Mouse (Mus musculus) heart, embryonic 10.5 days (tissue): ENCODE results near the gene Fignl1. TPM values are rescaled to one million over a fixed set of nuclear protein-coding genes. Genes with fewer than 3 reads are reported as not detected.

ENCODE experiments used
- DNase-seq: peaks from one replicate; pipeline ENCODE4 v3.0.0-alpha.2; 2017; ENCODE audit warnings: low spot score
- H3K27ac ChIP-seq: fragments of 300-500 bp; sonication (generic); 2 replicates; pipeline ENCODE4 v1.5.1; 2016; ENCODE audit warnings: mild to moderate bottlenecking
- H3K27me3 ChIP-seq: fragments of 300-500 bp; sonication (generic); 2 replicates; pipeline ENCODE4 v1.6.1; 2016; ENCODE audit warnings: mild to moderate bottlenecking; ENCODE audit not compliant: poor library complexity, insufficient read depth, severe bottlenecking
- H3K36me3 ChIP-seq: fragments of 300-500 bp; sonication (generic); 2 replicates; pipeline ENCODE4 v1.6.1; 2016; ENCODE audit warnings: mild to moderate bottlenecking, moderate library complexity
- H3K4me1 ChIP-seq: fragments of 300-500 bp; sonication (generic); 2 replicates; pipeline ENCODE4 v1.6.1; 2016; ENCODE audit warnings: mild to moderate bottlenecking
- H3K4me3 ChIP-seq: fragments of 300-500 bp; sonication (generic); 2 replicates; pipeline ENCODE4 v1.5.1; 2016; ENCODE audit warnings: mild to moderate bottlenecking, moderate library complexity
- H3K9me3 ChIP-seq: fragments of 300-500 bp; sonication (generic); 2 replicates; pipeline ENCODE4 v1.6.1; 2016; ENCODE audit warnings: mild to moderate bottlenecking, moderate library complexity
- WGBS: fragments of 180-500 bp; shearing (Covaris S2); methylation state at CpG from one replicate; pipeline ENCODE4 v1.1.7; 2016; 5-methylcytosine and 5-hydroxymethylcytosine counted together
- polyA plus RNA-seq: library from polyadenylated mRNA; unstranded; fragments of >200 nt; fragmentation: Nextera tagmentation; extraction: Ambion mirVana; gene quantifications from 2 replicates; pipeline ENCODE4 v1.2.1, GENCODE M21; 2016

The Fignl1 gene
- polyA plus RNA-seq, 1 experiment from 2014 or later = 94.9 TPM

DNA sequence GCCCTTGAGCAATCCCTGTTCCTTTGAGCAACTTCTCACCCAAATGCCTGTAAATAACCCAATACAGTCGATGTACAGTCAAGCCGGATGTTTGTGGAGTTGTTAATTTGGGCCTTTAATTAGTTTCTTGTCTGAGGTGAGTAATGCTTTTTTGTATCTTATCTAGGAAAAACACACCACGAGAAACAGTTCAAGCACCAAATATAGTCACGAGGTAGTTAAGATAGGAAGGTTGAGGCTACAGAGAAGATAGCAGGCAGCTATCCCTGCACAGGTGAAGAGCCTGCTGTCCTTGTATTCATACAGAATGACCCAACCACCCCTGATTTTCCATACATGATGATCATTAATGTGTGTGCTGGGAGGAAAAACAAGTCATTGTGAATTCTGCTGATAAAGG, 32.8 kb upstream of the Fignl1 start:
- H3K27ac ChIP-seq = peak overlapping the region; percentile 98
- no peak overlapping the region for H3K4me3 ChIP-seq
- no peaks in the 10 kb centered on the region for H3K9me3 ChIP-seq
- no peaks in the 10 kb centered on the region for H3K27me3 ChIP-seq
- H3K4me1 ChIP-seq = peaks cover 76% of the 10 kb centered on the region
- DNase-seq = peak; percentile 71
- 10% methylated on average over 4 of the region's 4 CpGs for WGBS
- no peaks in the 10 kb centered on the region for H3K36me3 ChIP-seq

DNA sequence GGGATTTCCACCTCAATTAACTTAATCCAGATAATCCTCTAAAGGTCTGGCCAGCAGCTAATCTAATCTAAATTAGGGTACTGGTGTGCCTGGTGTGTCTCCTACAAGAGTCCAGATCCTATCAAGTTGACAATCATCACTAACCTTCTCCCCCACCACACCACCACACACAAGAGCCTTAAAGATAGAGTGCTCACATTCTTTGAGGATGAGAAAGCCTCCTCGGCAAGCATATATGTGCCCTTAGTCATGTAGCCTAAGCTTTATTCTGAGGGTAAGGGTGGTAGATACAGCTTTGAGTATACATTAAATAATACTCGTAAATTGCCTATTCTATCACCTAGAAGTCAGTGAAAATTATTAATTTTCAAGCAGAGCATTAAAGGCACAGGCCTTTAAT, 32.0 kb upstream of the Fignl1 start:
- peak overlapping the region; percentile 98 for H3K27ac ChIP-seq
- peaks cover 83% of the 10 kb centered on the region for H3K4me1 ChIP-seq
- H3K9me3 ChIP-seq = no peaks in the 10 kb centered on the region
- no peaks in the 10 kb centered on the region for H3K36me3 ChIP-seq
- no peaks in the 10 kb centered on the region for H3K27me3 ChIP-seq
- peak; percentile 69 for DNase-seq
- no peak overlapping the region for H3K4me3 ChIP-seq
- WGBS = 28% methylated on average over 2 of the region's 2 CpGs

DNA sequence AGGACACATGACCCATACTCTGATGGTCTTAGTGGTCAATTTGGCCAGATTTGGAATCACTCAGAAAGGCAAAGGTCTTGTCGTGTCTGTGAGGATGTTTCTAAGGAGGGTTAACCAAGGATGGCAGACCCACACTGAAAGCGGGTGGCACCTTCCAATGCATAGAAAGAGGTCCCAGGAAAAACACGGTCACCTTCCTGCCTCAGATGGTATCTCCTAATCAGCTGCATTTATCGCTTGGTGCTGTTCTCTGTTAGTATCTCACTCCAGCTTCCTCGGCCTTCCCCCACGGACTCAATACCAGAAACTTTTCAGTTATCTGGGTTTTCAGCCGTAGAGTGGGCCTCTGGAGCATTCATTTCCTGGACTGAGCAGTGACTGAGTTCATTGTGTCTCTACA, 31.1 kb upstream of the Fignl1 start:
- no peaks in the 10 kb centered on the region for H3K36me3 ChIP-seq
- no peak overlapping the region for H3K4me3 ChIP-seq
- 52% methylated on average over 7 of the region's 7 CpGs for WGBS
- H3K9me3 ChIP-seq = no peaks in the 10 kb centered on the region
- H3K27me3 ChIP-seq = no peaks in the 10 kb centered on the region
- peak; percentile 73 for DNase-seq
- H3K4me1 ChIP-seq = peaks cover 84% of the 10 kb centered on the region
- H3K27ac ChIP-seq = peak overlapping the region; percentile 98

DNA sequence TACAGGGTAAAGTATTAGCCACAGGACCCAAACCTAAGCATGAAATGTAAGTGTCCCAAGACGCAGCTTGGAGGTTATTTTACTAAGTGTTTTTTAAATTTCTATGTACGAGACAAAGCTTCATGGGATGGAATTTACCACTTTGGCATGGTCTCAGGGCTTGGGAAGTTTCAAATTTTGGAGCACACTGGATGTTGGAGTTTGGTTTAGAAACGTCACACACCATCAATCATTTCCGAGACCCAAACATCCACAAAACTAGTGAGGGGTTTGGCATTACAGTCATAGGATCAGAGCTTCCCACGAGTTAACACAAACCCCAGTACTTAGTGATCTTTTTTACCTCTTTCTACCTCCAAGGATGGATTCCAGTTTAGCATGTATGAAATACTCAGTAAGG, 28.6 kb upstream of the Fignl1 start:
- Histone ChIP-seq H3K27ac (peak overlapping the region; percentile 98), H3K27me3 (no peaks in the 10 kb centered on the region), H3K4me1 (peaks cover 79% of the 10 kb centered on the region), H3K9me3 (no peaks in the 10 kb centered on the region), H3K36me3 (no peaks in the 10 kb centered on the region), H3K4me3 (no peak overlapping the region)
- DNase-seq = no peak
- 56% methylated on average over 5 of the region's 5 CpGs for WGBS

DNA sequence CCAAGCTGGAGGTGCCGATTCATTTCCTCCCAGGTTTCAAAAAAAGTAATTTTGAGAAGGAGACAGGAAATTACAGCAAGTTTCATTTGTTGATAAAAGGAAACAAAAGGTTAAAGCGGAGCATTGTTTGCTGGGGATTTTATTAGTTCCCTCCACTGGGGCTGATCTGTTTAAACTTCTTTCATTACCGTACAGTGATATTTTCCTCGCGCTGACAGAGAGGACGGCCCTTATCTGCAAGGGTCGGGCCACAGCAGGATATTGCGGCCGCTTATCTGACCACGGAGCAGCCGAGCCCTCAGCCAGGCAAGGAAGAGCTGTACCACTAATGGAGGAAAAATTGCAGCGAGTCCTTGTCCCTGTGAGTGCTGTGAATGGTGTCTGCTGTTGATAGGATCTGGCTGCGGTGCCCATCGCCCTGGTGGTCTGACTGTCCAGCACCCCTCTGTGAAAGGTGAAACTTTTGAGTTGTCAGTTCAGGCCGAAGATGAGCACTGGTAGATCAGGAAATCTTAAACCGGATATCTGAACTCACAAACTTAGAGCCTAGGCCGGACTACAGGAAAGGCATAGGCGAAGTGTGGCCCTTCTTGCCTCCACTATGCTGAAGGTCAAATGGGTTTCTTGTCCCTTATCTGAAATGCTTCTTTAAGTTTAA, 28.1 kb upstream of the Fignl1 start:
- Histone ChIP-seq H3K36me3 (no peaks in the 10 kb centered on the region), H3K4me3 (peak overlapping the region; percentile 24; the same call in 1 of the 2 replicates), H3K27ac (peak overlapping the region; percentile 98), H3K4me1 (peaks cover 80% of the 10 kb centered on the region), H3K27me3 (no peaks in the 10 kb centered on the region), H3K9me3 (no peaks in the 10 kb centered on the region)
- DNase-seq = peak; percentile 92
- 5% methylated on average over 18 of the region's 18 CpGs for WGBS

DNA sequence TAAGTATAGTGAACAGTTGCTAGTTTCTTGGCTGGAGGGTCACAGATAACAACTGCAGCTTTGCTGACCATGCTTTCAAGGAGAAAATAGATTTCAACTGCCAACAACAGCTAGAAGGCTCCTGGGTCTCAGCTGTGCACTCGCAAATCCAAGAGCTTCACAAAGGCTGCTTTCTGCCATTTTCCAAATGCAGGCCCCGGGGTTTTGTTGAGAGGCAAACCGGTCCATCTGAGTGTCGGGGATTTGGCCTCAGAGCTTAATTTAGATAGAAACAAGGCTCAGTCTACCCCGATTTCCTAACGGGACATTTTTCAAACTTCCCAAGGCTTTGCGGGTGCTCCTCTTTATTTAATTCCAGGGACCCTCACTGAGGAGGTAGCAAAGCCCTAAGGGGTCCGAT, 27.5 kb upstream of the Fignl1 start:
- no peak for DNase-seq
- H3K27ac ChIP-seq = peak overlapping the region; percentile 98
- H3K9me3 ChIP-seq = no peaks in the 10 kb centered on the region
- 19% methylated on average over 8 of the region's 8 CpGs for whole genome bisulfite sequencing
- 0 out of 2 replicates have a peak overlapping the region, but pooled peaks have one; percentile 12 for H3K4me3 ChIP-seq
- H3K36me3 ChIP-seq = no peaks in the 10 kb centered on the region
- H3K4me1 ChIP-seq = peaks cover 80% of the 10 kb centered on the region
- no peaks in the 10 kb centered on the region for H3K27me3 ChIP-seq

DNA sequence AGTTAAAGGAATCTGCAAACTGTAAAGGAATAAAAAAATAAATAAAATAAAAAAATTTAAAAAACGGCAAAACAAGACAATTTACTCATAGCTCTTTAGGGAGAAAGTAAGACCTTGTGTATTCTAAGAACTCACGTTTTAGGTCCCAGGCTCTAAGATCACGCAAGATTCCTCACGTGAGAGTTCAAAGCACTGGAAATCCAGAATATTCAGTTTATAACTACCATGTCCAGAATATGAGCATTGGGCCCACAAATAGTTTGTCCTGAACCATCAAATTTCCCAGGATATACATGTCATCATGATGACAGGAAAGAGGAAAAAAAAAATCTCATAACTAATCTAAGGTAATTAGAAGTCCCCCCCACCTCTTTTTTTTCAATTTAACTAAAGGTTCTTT, 27.0 kb upstream of the Fignl1 start:
- 59% methylated on average over 4 of the region's 4 CpGs for WGBS
- Histone ChIP-seq H3K27me3 (no peaks in the 10 kb centered on the region), H3K27ac (peak overlapping the region; percentile 98), H3K36me3 (no peaks in the 10 kb centered on the region), H3K4me3 (no peak overlapping the region), H3K4me1 (peaks cover 80% of the 10 kb centered on the region), H3K9me3 (no peaks in the 10 kb centered on the region)
- no peak for DNase-seq

DNA sequence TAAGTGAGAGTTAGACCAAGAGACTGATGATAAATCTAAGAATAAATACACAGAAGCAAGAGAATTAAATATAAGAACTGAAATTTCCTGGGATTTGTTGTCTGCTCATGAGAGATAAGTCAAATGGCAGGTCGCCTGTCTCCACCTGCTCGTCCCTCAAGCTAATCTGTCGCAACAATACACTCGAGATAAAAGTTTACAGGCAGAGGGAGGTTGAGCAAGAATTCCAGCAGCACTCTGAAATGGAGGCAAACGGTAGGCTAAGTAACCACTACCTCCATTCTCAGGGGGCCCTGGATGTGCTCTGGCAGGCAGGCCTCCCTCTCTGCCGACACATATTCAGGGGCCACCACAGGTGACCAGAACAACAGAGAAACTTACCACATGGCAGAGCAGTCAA, 26.6 kb upstream of the Fignl1 start:
- no peak for DNase-seq
- Histone ChIP-seq H3K4me1 (peaks cover 80% of the 10 kb centered on the region), H3K27ac (peak overlapping the region; percentile 98), H3K36me3 (no peaks in the 10 kb centered on the region), H3K9me3 (no peaks in the 10 kb centered on the region), H3K4me3 (no peak overlapping the region), H3K27me3 (no peaks in the 10 kb centered on the region)
- 12% methylated on average over 6 of the region's 6 CpGs for WGBS

DNA sequence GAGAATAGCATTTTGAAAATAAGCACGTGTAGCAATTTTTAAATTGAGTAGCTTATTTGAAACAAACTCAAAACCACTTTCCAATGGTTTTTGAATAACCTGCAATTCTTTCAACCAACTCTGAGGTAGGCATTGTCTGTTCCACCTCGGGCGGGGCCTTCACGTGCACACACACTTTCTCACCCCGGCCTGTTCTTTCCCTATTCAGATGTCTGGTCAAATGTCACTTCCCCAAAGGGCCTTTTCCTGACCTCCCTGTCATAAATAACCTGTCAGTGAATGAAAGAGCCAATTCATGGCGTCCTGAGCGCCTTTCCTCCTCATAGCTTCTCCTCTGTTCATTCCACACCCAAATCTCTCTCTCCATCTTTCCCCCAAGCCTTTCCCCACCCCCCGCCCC, 24.3 kb upstream of the Fignl1 start:
- WGBS = 32% methylated on average over 8 of the region's 8 CpGs
- H3K4me3 ChIP-seq = no peak overlapping the region
- H3K36me3 ChIP-seq = no peaks in the 10 kb centered on the region
- no peaks in the 10 kb centered on the region for H3K9me3 ChIP-seq
- peak overlapping the region; percentile 98 for H3K27ac ChIP-seq
- H3K27me3 ChIP-seq = no peaks in the 10 kb centered on the region
- no peak for DNase-seq
- peaks cover 84% of the 10 kb centered on the region for H3K4me1 ChIP-seq

DNA sequence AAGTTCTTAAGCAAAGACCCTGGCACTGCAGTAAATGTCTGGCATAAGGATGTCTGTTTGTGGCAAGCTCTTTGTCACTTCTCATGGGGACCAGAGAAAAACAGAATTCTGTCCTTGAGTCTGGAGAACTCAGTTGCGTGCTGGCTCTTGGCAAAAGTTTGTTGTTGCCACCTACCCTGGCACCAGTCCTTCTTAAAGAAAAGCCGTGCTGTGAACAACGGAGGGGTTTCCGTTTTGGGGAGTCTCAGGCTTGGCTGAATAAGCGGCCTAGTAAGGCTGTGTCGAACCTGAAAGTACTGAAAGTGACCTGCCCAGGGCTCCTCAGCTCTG, 24.0 kb upstream of the Fignl1 start:
- no peak overlapping the region for H3K4me3 ChIP-seq
- 14% methylated on average over 6 of the region's 6 CpGs for WGBS
- no peaks in the 10 kb centered on the region for H3K36me3 ChIP-seq
- H3K4me1 ChIP-seq = peaks cover 84% of the 10 kb centered on the region
- peak overlapping the region; percentile 98 for H3K27ac ChIP-seq
- no peaks in the 10 kb centered on the region for H3K9me3 ChIP-seq
- no peak for DNase-seq
- no peaks in the 10 kb centered on the region for H3K27me3 ChIP-seq

DNA sequence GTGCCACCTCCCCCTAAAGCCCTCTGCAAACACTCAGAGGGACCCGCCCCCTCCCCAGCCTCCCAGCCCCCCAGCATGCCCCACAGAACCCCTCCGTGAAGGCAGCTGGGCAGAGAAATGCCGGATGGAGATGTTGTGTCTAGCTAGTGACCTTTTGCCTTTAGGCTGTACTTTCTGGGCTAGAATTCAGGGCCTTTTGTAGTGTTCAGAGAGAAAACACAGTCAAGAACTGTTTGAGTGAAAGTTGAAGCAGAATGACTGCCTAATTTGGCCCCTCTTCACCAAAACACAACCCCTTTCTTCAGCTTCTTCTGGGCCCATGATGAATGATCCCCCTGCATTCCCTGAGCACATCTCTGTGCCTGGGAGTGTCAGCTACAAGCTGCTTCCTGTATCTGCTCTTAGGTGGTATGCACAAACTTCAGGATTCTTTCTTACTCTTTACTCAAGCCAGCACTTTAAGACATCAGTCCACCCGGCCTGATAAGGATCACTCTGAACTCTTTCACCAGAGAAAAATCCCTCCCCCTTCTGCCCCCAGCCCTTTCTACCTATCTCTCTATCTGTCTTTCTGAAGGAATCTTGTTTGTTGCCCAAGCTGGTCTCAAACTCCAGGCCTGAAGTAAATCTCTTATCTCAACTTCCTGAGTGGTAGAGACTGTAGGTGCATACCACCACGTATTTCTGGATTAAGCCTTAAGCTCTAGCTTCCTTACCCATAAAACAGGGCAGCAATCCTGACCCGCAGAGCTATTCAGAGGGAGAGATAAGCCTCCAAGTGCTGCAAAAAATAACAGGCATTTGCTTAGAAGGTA, 23.4 kb upstream of the Fignl1 start:
- Histone ChIP-seq H3K9me3 (no peaks in the 10 kb centered on the region), H3K27ac (peak overlapping the region; percentile 98), H3K4me3 (no peak overlapping the region), H3K27me3 (no peaks in the 10 kb centered on the region), H3K36me3 (no peaks in the 10 kb centered on the region), H3K4me1 (peaks cover 82% of the 10 kb centered on the region)
- WGBS = 2% methylated on average over 6 of the region's 6 CpGs
- DNase-seq = peak; percentile 76

DNA sequence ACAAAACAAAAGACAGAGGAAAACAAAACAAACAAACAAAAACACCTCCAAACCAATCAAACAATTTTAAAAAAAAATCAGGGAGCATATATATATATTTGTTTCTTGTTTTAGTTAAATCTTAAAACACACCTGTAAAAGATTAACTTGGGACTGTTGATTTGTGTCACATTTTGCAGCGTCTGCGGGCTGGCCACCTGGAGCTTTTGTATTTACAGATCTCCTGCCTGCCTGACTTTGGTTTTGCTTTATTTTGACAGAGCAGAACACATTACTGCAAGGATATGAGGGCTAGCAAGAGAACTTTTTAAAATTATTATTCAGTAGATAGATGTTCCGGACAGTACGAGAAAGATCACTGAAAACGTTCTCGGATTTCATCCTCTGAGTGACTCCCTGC, 22.8 kb upstream of the Fignl1 start:
- Histone ChIP-seq H3K4me1 (peaks cover 81% of the 10 kb centered on the region), H3K27ac (peak overlapping the region; percentile 98), H3K27me3 (no peaks in the 10 kb centered on the region), H3K36me3 (no peaks in the 10 kb centered on the region), H3K4me3 (no peak overlapping the region), H3K9me3 (no peaks in the 10 kb centered on the region)
- WGBS = 12% methylated on average over 6 of the region's 6 CpGs
- no peak for DNase-seq

DNA sequence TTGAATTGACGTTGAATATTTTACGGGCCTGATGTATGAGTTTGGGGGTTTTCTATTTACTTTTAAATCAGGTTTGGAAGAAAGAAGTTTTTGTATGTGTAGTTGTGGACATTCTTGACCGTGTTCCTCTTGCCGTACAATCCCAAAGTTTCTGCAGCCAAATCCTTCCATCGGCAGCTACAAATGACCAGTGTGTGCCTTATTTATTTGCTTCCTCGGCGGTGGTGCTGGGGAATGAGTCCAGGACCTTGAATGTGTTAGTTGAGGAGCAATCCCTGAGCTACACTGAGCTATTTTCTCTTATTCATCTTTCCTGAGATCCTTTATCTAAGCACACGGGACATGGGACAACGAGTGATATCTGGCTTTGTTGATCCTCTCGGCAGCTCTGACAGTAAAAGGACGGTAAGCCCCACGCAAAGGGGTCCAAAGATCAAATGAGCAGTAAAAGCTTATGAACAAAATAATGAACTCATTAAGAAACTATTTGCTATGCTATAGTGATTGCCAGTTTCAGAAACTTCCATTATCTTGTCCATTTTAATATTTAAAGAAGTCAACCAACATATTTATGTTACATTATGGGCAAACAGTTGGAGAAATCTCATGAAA, 22.2 kb upstream of the Fignl1 start:
- peak overlapping the region; percentile 98 for H3K27ac ChIP-seq
- H3K36me3 ChIP-seq = no peaks in the 10 kb centered on the region
- H3K4me1 ChIP-seq = peaks cover 80% of the 10 kb centered on the region
- H3K27me3 ChIP-seq = no peaks in the 10 kb centered on the region
- no peak overlapping the region for H3K4me3 ChIP-seq
- DNase-seq = peak; percentile 47
- WGBS = 31% methylated on average over 12 of the region's 12 CpGs
- no peaks in the 10 kb centered on the region for H3K9me3 ChIP-seq
